Mouse (Mus musculus): ENCODE data around the gene Vps33a. TPM values are rescaled to one million over a fixed set of nuclear protein-coding genes. Genes with fewer than 3 reads are reported as not detected.
A peak's percentile ranks its signal among the peaks of the same experiment; 100 is the strongest.
"Not testable (repeated sequence)": the region's sequence is repeated elsewhere in the genome, so short reads cannot be mapped to it uniquely, and the experiment has no call there.

The Vps33a gene
- total RNA-seq, 2 experiments from 2014 or later: 31.8 to 32.9 TPM

DNA sequence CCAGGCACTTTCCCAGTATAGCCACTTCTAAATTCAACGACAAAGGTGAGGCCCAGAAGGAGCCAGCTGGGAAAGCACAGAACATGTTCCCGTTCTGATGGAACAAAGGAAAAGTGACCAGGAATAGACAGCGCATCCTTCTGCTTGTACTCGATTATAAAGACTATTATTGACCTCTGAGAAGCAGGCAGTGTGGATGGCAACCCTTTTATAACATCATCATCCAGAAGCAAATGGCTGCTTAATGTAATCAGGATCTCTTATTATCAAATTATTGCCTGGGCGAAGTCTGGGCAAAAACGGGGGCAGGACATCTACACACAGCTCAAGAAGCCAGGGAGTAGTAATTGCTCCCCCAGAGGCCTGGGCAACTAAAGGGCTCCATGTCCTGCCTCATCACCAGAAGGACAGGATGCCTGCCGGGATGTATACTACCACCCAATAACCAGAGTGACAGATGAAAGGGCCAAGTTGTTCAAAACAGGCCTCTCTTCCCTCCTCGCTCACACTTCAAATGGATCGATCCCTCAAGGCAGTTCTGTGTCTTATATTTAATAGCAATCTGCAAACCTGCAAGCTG is 46.8 kb downstream of the Vps33a start:
- intact Hi-C loops (cut with DNase I): no loop called here
- no peak for DNase-seq

DNA sequence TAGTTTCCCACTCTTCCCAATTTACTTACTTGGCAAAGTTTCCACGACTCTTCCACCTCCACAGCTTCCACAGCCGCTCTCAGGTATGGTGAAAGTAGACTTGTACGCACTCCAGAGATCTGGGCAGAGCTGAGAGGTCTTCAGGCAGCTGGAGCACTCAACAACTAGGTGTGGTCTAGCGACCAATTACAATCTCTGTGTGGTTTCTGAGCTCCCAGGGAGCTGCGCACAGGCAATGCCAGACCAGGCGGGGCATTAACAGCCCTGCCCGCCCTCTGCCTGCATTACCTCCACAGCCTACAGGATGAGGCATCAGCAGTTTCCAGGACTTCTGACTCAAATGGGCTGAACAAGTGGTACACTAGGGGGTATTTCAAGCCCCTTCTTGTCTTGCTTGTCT is 47.6 kb downstream of the Vps33a start, which contains the start of gene Gm49027:
Gene Gm49027, minus strand, starts transcription at position 208 of the 400 bp plus-strand sequence.
- intact Hi-C loops (cut with DNase I): no loop called here
- no peak for DNase-seq

DNA sequence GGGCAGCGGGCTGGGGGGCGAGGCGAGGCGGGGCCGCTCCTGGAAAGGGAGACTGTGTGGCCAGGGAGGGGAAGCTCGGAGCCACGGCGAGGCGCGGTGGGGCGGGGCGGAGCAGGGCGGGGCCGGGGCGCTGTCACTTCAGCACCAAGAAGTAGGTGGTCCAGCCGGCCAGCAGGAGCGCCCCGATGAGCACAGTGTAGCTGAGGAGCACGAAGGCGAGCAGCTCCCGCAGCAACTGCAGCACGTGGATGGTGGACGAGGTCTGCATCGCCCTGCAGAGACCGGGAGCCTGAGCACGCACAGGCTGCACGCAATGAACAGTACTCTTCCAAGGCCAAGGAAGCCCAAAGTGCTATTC is 48.5 kb downstream of the Vps33a start:
- DNase-seq: no peak
- intact Hi-C loops (cut with DNase I): no loop called here

DNA sequence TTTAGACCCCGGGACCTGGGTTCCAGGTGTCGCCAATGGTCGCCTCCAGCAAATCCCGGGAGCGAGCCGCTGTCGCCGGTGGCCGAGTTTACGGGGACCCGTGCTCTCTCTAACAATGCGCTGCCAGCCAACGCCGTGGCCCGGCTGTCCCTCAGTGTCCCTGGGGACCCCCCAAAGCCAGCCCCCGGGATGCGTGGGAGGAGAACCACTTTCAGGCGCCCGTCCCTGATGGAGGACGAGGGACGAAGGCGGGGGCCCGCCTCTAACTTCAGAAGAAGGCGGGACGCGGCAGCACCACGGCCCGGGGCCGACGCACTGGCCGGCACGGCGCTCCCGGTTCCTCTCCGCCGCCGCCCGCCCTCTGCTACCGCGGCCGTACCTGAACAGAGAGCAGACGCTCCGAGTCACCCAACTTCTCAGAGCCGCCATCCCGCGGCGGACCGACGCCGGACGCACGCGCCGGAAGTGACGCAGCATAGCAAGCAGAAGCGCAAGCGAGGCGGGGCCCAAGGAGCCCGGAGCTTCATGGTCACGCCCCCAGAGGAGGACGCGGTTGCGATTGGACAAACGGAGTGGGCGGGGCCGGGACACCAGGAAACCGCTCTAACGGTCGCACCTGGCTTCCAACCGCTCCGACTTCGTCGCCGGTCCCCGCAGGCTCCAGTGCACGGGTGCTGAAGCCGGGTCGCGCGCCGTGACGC is 49.0 kb downstream of the Vps33a start, which contains the start of gene Diablo:
Gene Diablo, minus strand, starts transcription at position 485 of the 701 bp plus-strand sequence.
- peak; percentile 98 for DNase-seq
- intact Hi-C loops (cut with DNase I): no loop called here

DNA sequence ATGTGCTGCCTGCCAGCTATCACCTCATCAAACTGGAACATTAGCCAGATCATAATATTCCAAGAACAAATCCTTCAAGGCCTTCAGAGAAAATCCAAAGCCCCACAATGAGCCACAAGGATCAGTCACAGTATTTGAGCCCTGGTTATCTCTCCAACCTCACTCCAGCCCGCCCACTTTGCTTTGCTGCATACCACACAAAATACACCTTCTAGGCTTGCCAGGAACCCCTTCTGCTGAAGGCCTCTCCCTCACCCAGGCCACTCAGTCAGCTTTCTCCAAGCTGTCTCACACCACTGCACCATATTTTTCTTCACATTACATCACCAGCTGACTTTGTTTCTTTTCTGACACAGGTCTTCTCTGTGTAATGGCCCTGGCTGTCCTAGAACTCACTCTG is 50.7 kb downstream of the Vps33a start:
- DNase-seq: no peak
- intact Hi-C loops (cut with DNase I): no loop called here

DNA sequence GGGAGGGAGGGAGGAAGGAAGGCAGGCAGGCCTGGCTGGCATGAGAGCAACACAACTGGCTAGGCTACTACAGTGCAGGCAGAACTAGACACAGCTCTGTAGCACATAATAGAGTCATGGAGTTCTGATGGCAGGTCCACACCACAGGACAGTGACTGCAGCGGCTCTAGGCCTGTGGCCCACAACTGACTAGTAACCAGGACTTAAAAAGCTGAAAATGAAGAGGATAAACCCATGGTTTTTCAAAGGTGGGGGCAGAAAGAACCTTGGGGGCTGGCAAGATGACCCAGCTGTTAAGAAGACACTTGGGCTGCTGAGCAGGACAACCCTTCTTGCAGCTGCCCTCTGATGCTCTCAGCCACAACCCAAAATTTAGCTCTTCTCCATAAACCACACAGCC is 51.2 kb downstream of the Vps33a start:
- intact Hi-C loops (cut with DNase I): no loop called here
- no peak for DNase-seq

DNA sequence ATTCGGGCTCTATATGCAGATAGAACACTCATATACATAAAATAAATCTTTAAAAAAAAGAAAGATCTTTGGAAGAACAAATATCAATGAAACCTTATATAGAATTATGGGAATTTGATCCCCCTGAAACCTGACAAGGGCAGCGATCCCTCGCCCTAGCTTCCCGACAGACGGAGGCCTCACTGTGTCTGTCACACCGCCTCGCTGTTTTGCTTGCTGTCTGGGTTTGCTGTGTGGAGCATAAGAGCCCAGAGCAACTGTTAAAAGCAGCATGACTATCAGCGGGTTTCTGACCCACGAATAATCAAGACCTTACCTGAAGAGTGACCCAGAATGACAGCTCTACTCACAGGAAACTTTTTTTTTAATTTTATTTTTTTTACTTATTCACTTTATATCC is 52.2 kb downstream of the Vps33a start:
- no peak for DNase-seq

DNA sequence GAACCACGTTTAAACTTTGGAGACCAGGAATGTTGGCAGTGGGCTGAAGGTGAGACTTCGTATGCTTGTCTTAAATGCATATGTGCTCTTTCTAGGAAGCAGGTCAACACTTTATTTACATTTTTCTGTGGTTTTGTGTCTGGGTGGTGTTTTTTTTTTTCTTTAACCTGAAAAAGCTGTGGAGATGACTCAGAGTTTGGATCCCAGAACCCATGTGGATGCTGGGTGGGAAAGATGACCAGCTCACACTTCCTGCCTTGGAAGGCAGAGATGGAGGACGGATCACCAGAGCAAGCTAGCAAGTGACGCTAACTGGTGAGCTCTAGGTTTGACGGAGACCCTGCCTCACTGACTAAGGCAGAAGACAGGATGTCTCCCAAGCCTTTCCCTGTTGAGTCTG is 58.0 kb downstream of the Vps33a start:
- intact Hi-C loops (cut with DNase I): no loop called here
- no peak for DNase-seq

More for the DNA sequence above, 52.2 kb downstream of the Vps33a start:
- intact Hi-C loops (cut with DNase I): no loop called here

DNA sequence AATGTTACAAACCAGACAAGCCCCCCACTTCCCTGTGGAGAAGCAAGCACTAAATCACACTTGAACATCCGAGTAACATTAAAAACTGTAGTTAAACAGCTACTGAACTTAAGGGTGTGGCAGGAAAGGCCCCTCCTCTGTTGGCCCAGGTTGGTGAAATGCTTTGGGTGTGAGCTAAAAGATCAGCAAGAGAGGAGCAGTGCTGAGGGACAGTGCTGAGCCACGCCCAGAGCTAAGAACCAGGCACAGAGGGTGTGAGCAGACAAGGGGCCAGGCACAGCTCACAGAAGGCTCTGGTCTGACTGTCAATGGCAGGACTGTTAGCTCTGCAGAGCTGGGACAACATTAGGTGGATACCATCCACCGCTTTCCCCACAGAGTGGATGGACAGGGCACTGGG is 60.7 kb downstream of the Vps33a start:
- intact Hi-C loops (cut with DNase I): no loop called here
- DNase-seq: no peak

DNA sequence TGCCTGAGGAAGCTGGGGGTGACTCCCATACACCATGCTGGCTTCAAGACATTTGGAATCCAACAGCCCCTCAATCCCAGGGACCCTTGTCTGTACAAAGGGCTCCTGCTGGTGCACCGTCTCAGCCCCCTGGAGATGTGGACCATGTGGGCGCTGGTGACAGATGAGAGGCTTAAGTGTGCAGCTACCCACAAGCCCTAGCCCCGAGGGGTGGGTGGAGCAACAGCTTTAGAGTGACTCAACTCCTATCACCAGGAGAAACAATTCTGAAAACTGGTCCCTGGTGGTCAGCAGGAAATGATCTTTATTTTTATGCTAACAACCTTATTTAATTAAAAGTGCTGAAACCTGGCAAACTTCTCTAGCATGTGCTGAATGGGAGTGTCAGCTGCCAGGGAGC is 61.4 kb downstream of the Vps33a start:
- intact Hi-C loops (cut with DNase I); DNase-seq: not testable (repeated sequence)

DNA sequence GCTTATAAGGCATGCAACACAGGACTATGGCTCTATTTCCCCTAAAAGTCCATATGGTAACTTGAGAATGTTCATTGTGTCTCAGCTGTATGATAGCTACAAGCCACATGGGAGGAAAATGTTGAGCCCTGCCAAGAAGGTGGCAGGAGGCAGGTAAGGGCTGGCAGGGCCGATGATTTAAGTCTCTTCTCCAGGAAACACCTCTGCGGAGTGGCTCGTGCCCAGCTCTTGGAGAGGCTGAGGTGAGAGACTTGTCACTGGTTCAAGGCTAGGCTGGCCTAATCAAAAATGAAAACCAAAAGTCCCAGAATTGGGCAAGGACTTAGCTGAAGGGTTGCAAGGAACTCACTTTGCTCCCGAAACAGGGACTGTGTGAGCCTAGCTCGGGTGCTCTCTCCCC is 62.7 kb downstream of the Vps33a start, which contains the start of gene B3gnt4:
Gene B3gnt4, plus strand, starts transcription at position 301 of the 400 bp plus-strand sequence.
- intact Hi-C loops (cut with DNase I): no loop called here
- DNase-seq: no peak

DNA sequence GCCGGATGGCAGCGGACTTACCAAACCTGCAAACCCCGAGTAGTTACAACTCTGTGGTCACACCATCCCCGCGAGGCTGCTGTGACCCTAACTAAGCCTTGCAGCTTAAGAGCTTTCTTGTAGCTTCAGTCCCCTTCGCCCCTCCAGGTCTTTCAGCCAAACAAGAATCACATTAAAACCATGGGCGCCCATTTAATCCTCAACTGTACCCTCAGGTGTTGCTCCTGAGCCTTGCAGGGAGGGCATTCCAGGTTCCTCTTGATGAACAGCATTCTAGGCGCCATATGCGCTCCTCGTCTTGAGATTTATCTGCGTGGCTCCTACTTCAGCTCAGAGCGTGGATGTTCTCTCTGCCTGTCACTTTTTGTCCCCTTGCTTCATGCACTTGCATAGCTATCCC is 63.9 kb downstream of the Vps33a start:
- intact Hi-C loops (cut with DNase I): loop anchor here (10.0 kb wide), 1 partner anchor 234 kb away; no protein-coding TSS in a partner anchor
- DNase-seq: no peak

DNA sequence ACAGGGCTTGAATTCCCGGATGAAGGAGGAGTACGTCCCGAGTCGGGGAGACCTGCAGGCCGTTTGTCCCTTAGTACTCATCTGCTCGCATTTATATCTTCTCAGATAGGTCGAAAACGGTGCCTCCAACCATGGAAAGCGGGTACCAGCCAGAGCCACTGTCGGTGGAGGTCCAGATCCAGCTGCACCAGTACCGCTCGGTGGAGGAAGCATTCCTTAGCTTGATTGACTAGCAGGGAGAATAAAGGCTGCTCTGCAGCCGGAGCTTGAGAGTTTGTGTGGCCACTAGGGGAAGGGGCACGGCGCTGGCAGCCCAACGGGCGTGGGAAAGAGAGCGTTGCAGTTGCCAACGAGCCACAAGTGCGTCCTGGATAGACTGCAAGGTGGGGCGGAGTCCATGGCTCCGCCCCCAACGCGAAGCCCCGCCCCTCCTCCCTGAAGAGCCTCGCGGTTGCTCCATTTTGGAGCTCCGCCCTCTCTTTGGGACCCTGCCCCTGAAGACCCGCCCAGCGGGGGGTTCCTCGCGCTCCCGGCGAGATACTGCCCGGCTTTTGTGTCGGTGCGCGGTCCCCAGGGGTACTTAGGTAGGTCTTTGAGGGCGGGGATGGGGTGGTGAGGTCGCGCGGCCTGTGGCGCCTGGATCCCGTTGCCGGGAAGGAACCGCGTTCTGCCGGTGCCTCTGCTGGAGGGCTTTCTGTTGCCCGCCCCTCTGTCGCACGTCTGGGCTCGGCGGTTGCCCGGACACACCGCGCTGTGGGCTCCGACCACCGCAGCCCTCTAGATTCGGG is 64.7 kb downstream of the Vps33a start:
- intact Hi-C loops (cut with DNase I): loop anchor here (10.0 kb wide), 1 partner anchor 233 kb away; no protein-coding TSS in a partner anchor
- peak; percentile 76 to 84 for DNase-seq

DNA sequence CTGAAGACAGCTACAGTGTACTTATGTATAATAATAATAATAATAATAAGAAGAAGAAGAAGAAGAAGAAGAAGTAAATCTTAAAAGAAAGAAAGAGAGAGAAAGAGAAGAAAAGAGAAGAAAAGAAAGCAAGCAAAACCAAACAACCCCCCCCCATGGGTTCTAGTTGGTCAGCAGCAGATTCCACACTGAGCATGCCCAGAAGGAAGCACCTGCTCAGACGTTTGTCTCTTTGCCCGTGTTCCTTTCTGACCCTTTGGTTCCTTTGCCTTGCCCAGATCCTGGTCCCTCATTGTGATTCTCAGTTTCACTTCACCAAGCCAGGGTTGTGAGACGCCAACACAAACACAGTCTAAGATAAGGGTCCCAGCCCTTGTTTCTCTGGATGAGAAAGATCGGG is 70.9 kb downstream of the Vps33a start:
- intact Hi-C loops (cut with DNase I): loop anchor here (10.0 kb wide), 1 partner anchor 227 kb away; no protein-coding TSS in a partner anchor
- DNase-seq: no peak

DNA sequence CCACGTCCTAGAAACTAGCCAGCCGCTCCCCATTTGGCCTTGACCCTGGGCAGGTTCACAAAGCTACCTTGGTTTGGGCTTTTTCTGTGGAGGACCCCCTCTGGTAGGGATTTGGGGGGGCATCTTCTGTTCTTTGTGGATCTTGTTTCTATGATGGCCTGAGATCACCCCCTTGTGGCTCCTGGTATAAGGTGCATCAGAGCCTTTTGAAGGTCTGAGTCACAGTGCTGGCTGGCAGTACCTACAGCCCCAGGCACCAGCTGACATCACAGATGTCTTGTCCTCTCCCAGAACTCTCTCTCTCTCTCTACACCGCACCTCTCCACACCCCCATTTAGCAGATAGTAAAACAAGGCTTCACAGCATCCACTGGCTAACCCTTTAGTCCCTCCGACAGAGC is 73.1 kb downstream of the Vps33a start:
- intact Hi-C loops (cut with DNase I): loop anchor here (1.0 to 10.0 kb wide), 3 partner anchors 55 to 225 kb away; no protein-coding TSS in a partner anchor
- DNase-seq: peak in 1 of 2 experiments; percentile 38

DNA sequence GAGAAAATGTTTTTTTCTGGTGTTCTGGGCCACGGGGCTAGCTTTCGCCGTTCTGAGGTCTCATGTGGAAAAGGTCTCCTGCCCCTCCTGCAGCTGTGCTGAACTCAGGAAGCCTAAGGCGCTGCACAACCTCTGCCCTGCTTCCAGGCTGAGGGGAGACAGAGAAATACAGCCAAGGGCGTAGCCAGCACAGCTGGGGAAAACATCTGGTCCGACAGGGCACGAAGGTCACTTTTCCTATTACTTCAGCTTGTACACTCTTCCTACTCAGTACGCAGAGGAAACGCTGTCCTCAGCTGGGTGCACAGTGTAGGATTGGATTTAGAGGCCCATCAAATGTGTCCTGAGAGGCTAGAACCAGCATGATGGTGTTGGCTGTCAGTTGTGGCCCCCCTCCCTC is 82.9 kb downstream of the Vps33a start:
- intact Hi-C loops (cut with DNase I): no loop called here

DNA sequence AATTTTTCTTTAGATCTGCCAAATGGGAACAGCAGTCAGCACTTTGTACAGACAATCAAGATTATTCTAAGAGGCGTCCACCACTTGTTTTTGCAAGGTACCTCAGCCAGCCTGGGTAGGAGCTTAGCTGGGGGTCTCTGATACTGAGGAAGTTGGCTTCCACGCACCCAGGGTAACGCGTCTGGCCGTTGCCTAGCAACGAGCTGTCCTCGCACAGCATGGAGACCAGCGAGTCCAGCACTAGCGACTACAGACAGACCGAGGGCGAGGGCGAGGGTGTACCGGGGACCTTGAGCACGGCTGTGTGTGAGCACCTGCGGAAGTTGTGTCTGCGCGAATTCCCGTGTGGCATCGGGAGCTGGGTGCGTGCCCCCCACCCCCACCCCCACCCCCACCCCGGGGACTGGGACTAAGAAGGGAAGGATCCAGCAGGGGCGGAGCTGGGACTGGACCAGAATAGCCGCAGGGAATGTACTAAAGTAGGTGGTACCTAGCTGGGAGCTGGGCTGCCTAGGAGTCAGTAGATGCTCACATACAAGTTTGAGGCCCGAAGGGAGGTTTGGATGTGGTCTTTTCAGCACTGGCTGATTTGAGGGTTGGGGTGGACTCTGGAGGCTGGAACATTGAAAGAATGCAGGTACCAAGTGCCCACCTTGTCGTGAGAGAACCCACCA is 83.6 kb downstream of the Vps33a start, which contains the start of the genes Lrrc43 and Il31:
Gene Lrrc43, plus strand, starts transcription at position 194 of the 674 bp plus-strand sequence.
Gene Il31, minus strand, starts transcription at position 378 of the 674 bp plus-strand sequence.
- intact Hi-C loops (cut with DNase I): no loop called here
- DNase-seq: no peak

More for the DNA sequence above, 82.9 kb downstream of the Vps33a start:
- DNase-seq: peak; percentile 50 to 58

DNA sequence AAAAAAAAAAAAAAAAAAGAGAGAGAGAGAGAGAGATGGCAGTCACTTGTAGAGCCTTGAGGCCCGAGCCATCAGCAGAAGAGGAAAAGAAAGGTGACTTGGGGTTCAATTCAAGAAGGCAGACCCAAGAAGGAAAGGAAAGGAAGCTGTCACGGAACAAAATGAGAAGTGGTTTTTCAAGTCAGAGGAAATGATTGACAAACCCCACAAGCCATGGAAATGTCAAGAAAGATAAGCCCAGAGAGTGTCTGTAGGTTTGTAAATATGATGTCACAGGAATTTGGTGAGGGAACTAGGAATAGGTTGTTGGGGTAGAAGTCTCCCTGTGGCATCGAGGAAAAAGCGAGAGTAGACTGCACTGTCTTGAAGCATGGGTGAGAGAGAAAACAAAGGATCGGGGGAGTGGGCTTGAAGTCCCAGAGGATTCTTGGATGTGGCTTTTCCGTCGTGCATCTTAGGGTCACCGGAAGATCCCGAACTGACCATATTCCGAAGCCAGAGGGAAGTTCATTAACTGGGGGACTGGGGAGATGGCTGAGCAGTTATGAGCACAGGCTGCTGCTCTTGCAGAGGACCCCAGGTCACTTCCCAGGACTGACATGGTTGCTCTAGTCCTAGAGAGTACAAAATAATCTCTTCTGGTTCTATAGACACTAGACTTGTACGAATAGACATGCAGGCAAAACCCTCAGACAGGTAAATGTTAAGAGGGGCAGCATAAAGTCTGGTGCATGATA is 85.0 kb downstream of the Vps33a start:
- intact Hi-C loops (cut with DNase I): no loop called here
- DNase-seq: no peak

All from heart, postnatal 14 days (tissue).